Mouse (Mus musculus) erythroblast, embryonic 14.5 days (primary cell): ENCODE measurements around the gene 4930579F01Rik.

ENCODE experiments used
- GATA1 ChIP-seq: IDR thresholded peaks from 2 replicates; pipeline ENCODE4 v1.6.1; 2012; ENCODE audit warnings: low read length, inconsistent platforms, mixed read lengths
- TAL1 ChIP-seq: IDR thresholded peaks from 3 replicates; pipeline ENCODE4 v1.6.1; 2012; ENCODE audit warnings: low read length, inconsistent platforms, mixed read lengths

GRCm38 (mm10) chr3:138185290-138185689, 8.3 kb downstream of the 4930579F01Rik start:
- TF ChIP-seq GATA1, result no peak
- TF ChIP-seq TAL1, result no peak
